Mouse (Mus musculus): ENCODE measurements around the gene Krt2.

- TF ChIP-seq POLR2A (IDR thresholded peaks at IDR 0.05; ENCODE audit: insufficient read length, low read depth) (no peak), POLR2AphosphoS2 (IDR thresholded peaks at IDR 0.05; ENCODE audit: insufficient read length, low read depth) (no peak), MYOG (IDR thresholded peaks at IDR 0.05; ENCODE audit: control insufficient read depth in 1 of 3, insufficient read depth in 1 of 3, insufficient read length in 2 of 3, low read depth in 2 of 3) (no peak), USF1 (IDR thresholded peaks at IDR 0.05; ENCODE audit: low read depth) (no peak), E2F4 (IDR thresholded peaks at IDR 0.05; ENCODE audit: insufficient read depth) (no peak), TCF3 (IDR thresholded peaks at IDR 0.05; ENCODE audit: insufficient read length, low read depth) (no peak)
Measured at GRCm38 (mm10) chr15:101772711-101773081, 45.3 kb downstream of the Krt2 start.

Measured in myocyte (in vitro differentiated cells).